Mouse (Mus musculus): Measurements from ENCODE around the gene Mcm9. TPM values are rescaled to one million over a fixed set of nuclear protein-coding genes. Genes with fewer than 3 reads are reported as not detected.

Gene Mcm9
- total RNA-seq, 2 experiments from 2014 or later = 2.0 to 2.2 TPM

GRCm38 (mm10) chr10:53585777-53586176 lies 44.5 kb downstream of the Mcm9 start:
- intact Hi-C loops (cut with DNase I; ENCODE audit: low total_unique reads) = no loop called here
- no peak for DNase-seq

GRCm38 (mm10) chr10:53581087-53581486 lies 49.2 kb downstream of the Mcm9 start:
- intact Hi-C loops (cut with DNase I; ENCODE audit: low total_unique reads) = no loop called here
- no peak for DNase-seq

DNA sequence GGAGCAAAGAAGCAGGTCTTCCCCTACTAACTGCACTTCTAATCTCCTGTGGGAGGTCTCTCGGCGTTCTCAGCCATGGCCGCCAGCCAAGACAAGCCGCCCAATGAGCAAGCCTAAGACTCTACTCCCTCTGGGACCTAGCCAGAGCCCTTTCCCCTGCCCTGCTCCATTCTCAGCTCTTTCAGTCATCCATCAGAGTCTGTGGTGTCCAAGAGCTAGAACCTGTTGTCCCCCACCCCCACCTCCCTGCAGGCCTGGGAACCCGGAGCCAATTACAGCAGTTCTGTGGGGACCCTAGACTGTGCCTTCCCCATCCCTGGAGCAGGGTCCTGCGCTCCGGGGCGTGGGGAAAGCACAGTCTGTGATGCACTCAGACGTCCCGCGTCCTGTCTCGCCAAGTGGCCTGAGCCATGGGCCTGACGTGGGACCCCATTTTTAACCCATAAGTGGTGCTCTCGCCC lies 49.6 kb downstream of the Mcm9 start:
- intact Hi-C loops (cut with DNase I; ENCODE audit: low total_unique reads) = no loop called here
- peak; percentile 57 for DNase-seq

- no peak for DNase-seq
- intact Hi-C loops (cut with DNase I; ENCODE audit: low total_unique reads) = no loop called here
Measured at GRCm38 (mm10) chr10:53580137-53580536, 50.1 kb downstream of the Mcm9 start.

GRCm38 (mm10) chr10:53568531-53568930 lies 61.7 kb downstream of the Mcm9 start:
- no peak for DNase-seq
- intact Hi-C loops (cut with DNase I; ENCODE audit: low total_unique reads) = no loop called here

DNA sequence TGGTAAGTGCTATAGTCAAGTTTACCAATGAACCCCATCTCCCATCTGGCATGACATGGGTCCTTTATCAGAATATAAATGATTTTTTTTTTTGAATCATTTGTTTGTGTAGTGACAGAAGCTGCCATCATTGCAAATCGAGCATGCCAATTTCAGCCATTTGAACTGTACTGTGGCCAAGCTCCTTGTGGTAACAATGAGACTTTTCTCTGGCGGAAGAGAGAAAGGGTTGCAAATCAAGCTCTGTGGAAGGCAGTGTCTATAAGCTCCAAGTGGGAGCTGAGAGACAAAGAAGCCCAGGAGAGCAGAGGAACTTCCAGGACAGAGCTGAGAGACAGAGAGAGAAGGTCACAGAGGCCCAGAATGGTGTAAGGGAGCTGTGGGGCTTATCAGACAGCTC lies 64.7 kb downstream of the Mcm9 start:
- intact Hi-C loops (cut with DNase I; ENCODE audit: low total_unique reads) = no loop called here
- DNase-seq = no peak

DNA sequence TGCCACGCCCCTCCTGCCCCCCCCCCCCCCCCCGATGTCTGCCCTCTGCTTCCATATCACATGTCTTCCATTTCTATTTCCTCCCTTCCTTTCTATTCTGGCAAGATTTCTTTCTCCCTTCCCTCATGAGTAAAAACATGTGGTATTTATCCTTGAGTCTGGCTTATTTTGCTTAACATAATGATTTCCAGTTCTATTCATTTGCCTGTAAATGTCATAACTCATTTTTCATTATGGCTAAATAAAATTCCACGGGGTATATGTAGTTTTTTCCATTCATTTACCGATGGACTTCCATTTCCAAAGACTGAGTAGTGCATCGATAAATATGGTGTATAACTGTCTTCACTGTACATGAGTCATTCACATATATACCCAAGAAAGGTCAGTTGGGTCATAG lies 68.2 kb downstream of the Mcm9 start:
- intact Hi-C loops (cut with DNase I; ENCODE audit: low total_unique reads) = no loop called here
- no peak for DNase-seq

DNA sequence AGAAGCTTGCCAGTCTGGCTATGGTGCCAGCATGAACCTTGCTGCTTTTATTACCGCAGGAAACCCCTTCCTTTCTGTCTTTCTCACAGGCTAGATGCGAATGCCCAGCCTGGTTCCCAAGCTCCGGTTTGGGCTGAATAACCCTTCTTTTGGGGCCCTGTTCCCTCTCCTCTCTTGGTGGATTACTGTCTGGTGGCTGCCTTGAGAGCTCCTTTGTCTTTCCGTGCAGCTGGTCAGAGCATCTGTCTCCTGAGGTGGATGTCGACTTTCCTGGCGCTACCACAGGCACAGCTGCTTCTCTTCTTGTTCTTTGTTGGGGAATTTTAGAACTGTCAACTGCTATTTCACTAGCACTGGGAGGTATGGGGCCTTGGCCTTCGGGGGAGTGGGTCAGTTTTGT lies 92.6 kb downstream of the Mcm9 start:
- no peak for DNase-seq

DNA sequence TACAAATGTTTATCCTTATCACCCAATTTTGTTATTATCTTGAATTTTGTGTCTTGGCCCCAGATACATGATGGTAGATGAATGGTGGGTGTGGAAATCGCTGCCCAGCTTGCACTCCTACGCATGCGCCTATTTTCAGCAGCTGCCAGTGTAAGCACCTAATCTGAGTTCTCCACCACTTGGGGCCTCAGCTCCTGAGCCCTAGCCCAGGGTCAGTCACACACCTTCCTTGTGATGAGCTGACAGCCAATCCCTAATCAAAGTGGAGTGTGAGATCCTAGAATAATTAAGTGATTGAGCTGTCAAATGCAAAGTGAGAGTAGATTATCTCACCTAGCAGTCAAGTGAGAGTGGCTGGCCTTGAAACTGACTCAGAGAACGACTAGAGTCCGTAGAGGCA lies 97.9 kb downstream of the Mcm9 start:
- DNase-seq = no peak
- intact Hi-C loops (cut with DNase I; ENCODE audit: low total_unique reads) = loop anchor here (10.0 kb wide), 1 partner anchor 417 kb away; no protein-coding TSS in a partner anchor

More for the DNA sequence above, 92.6 kb downstream of the Mcm9 start:
- intact Hi-C loops (cut with DNase I; ENCODE audit: low total_unique reads) = loop anchor here (10.0 kb wide), 1 partner anchor 423 kb away; no protein-coding TSS in a partner anchor

GRCm38 (mm10) chr10:53527838-53528773 lies 102.1 kb downstream of the Mcm9 start:
- DNase-seq = peak; percentile 63
- intact Hi-C loops (cut with DNase I; ENCODE audit: low total_unique reads) = loop anchor here (5.0 kb wide), 1 partner anchor 186 kb away; no protein-coding TSS in a partner anchor

DNA sequence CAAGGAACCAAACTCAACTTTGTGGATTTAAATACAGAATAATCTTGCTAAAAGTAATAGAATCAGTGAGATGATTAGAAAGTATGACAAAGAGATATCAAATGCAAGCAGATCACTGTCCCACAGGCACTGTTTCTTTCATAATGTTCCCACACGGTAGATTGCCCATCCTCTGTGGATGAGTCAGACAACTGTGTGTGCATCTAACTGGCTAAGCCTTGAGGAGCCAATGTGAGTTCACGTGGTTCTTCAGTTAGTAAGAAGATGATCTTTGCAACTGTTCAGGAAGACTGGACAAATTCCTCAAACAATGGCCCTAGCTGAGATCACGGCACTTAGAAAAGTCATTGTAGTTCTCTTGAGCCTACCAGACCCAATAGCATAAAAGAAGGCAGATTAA lies 102.9 kb downstream of the Mcm9 start:
- intact Hi-C loops (cut with DNase I; ENCODE audit: low total_unique reads) = loop anchor here (5.0 kb wide), 1 partner anchor 185 kb away; no protein-coding TSS in a partner anchor
- no peak for DNase-seq

DNA sequence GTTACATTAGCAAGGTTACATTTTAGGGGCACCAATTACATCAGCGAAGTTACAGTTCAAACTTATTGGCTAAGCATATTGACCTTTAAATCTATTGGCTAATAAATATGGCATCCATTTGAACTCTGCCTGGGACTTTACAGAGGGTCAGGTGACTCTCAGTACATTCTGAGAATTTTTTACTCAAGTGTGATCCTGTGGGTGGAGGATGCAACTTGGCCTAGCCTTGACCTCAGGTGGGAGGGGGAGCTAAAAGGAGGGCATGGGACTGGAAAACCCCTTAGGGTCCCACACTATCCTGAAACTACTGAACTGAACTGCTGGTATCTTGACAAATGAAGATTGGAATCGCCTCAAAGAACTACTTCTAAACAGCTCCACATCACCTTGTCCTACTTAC lies 103.9 kb downstream of the Mcm9 start:
- intact Hi-C loops (cut with DNase I; ENCODE audit: low total_unique reads) = loop anchor here (5.0 kb wide), 1 partner anchor 184 kb away; no protein-coding TSS in a partner anchor
- DNase-seq = no peak

- no peak for DNase-seq
- intact Hi-C loops (cut with DNase I; ENCODE audit: low total_unique reads) = loop anchor here (5.0 kb wide), 1 partner anchor 183 kb away; no protein-coding TSS in a partner anchor
Measured at GRCm38 (mm10) chr10:53525265-53525976, 104.8 kb downstream of the Mcm9 start.

- peak; percentile 54 for DNase-seq
- intact Hi-C loops (cut with DNase I; ENCODE audit: low total_unique reads) = no loop called here
Measured at GRCm38 (mm10) chr10:53519068-53519954, 110.9 kb downstream of the Mcm9 start.

DNA sequence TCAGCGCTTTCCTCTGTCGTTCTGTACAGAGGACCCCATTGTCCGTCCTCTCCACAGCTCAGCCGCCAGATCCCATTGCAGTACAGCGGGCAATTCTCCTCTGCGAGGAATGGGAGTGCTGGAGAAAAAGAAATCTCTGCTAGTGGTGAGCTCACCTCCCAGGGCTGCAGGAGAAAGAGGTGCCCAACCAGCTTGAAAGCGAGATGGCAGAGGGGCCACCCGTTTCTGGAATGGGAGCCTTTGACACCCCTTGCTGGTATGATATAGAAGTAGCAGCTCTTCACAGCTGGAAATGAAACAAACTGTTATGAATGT lies 111.7 kb downstream of the Mcm9 start:
- no peak for DNase-seq
- intact Hi-C loops (cut with DNase I; ENCODE audit: low total_unique reads) = no loop called here

- intact Hi-C loops (cut with DNase I; ENCODE audit: low total_unique reads) = no loop called here
- DNase-seq = no peak
Measured at GRCm38 (mm10) chr10:53517770-53518598, 112.3 kb downstream of the Mcm9 start.

- intact Hi-C loops (cut with DNase I; ENCODE audit: low total_unique reads) = loop anchor here (5.0 kb wide), 1 partner anchor 165 kb away; no protein-coding TSS in a partner anchor
- DNase-seq = no peak
Measured at GRCm38 (mm10) chr10:53512491-53512890, 117.7 kb downstream of the Mcm9 start.

- intact Hi-C loops (cut with DNase I; ENCODE audit: low total_unique reads) = loop anchor here (10.0 kb wide), 1 partner anchor 74 kb away; no protein-coding TSS in a partner anchor
- peak; percentile 44 for DNase-seq
Measured at GRCm38 (mm10) chr10:53509158-53509773, 121.0 kb downstream of the Mcm9 start.

All from gastrocnemius, postnatal 14 days (tissue).